Mouse (Mus musculus): Measurements from ENCODE around the gene Spindoc.

- TF ChIP-seq EP300 (optimal IDR thresholded peaks at IDR 0.05) (no peak), CTCF (IDR thresholded peaks at IDR 0.05; ENCODE audit: low read depth) (no peak)
These were observed 917 bp downstream of the Spindoc start for GRCm38 (mm10) chr19:7381906-7382247.

Measured in stomach, postnatal 0 days (tissue).